Mouse (Mus musculus): ENCODE data around the gene Hspb9. TPM values are rescaled to one million over a fixed set of nuclear protein-coding genes. Genes with fewer than 3 reads are reported as not detected.

The Hspb9 gene
- 0.34 TPM in 1 of 2 replicates, not detected in the other for polyA plus RNA-seq (2014; fragmentation: Nextera tagmentation; extraction: Ambion mirVana)

DNA sequence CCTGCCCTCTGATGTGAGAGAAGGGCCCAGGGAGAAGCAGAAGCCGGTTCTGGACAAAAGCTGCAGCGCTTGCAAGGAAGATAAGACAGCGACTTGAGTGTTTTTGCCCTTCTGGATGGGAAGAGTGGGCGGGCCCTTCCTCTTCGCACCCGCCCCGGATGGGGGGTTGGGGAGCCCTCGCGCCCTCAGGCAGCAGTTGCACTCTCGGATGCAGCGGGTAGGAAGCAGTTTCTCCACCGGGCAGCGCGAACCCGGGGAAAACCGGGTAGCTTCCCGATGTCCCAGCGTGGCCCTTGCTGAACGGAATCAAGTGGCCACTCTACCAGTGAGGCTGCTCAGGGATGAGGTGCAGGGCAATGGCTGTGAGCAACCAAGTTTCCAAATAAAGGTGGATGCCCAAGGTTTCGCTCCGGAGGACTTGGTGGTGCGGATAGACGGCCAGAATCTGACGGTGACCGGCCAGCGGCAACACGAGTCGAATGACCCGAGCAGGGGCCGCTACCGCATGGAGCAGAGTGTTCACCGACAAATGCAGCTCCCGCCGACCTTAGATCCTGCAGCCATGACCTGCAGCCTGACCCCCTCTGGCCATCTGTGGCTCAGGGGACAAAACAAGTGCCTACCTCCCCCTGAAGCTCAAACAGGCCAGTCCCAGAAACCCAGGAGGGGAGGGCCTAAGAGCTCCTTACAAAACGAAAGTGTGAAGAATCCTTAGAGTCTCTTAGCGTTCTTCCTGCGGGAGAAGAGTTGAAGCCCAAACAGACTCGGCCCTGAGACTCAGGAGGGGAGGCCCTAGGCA is at the start of gene Hspb9:
Gene Hspb9 (plus strand): TSS at position 116 of the 799 bp plus-strand sequence.
- ATAC-seq (ENCODE audit: low read depth) (no peak), DNase-seq (ENCODE audit: low spot score) (peak; percentile 79)
- H3K4me3 ChIP-seq (ENCODE audit: low read depth, low read length), result peak within 1 kb of the TSS; percentile 99
- no peaks in the 10 kb centered on the region for H3K9me3 ChIP-seq (ENCODE audit: control insufficient read depth, low read length)
- H3K27me3 ChIP-seq (replicated peaks; ENCODE audit: control insufficient read depth, insufficient read depth, low read length), result no peaks in the 10 kb centered on the region
- H3K4me1 ChIP-seq (ENCODE audit: control insufficient read depth, insufficient read depth, low read length), result peaks cover 26% of the 10 kb centered on the region
- WGBS, result 9% methylated on average over 38 of the region's 38 CpGs
- peaks cover 54% of the 10 kb centered on the region for H3K36me3 ChIP-seq (ENCODE audit: control insufficient read depth, insufficient read depth, low read length)
- peak within 1 kb of the TSS; percentile 59 for H3K9ac ChIP-seq (ENCODE audit: low read depth, low read length)
- H3K4me2 ChIP-seq (ENCODE audit: low read depth, low read length), result peak within 1 kb of the TSS; percentile 73
- H3K27ac ChIP-seq (replicated peaks; ENCODE audit: low read depth, low read length), result peak within 1 kb of the TSS; percentile 22

DNA sequence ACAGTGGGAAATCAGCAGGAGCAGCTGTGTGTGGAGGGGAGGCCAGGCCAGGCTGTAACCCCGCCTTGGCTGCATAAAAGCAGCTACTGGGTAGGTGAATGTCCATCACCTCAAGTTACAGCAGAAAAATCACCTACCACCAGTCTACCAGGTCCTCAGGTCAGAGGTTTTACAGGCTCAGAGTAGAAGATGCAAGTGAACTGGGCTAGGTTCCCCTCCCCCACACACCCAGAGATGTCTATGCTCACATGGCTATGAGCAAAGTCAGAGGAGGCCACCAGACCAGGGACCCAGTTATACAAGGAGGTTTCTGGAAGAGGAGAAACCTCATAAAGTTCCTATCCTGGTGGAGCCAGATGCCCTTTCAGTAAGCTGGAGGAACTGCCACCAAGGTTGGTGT is 42.6 kb upstream of the Hspb9 start:
- Histone ChIP-seq H3K9me3 (ENCODE audit: control insufficient read depth, low read length) (no peaks in the 10 kb centered on the region), H3K27ac (replicated peaks; ENCODE audit: low read depth, low read length) (no peak overlapping the region), H3K27me3 (replicated peaks; ENCODE audit: control insufficient read depth, insufficient read depth, low read length) (no peaks in the 10 kb centered on the region), H3K4me1 (ENCODE audit: control insufficient read depth, insufficient read depth, low read length) (0 out of 2 replicates have a peak, but pooled peaks cover 4% of the 10 kb centered on the region), H3K9ac (ENCODE audit: low read depth, low read length) (no peak overlapping the region), H3K36me3 (ENCODE audit: control insufficient read depth, insufficient read depth, low read length) (no peaks in the 10 kb centered on the region), H3K4me3 (ENCODE audit: low read depth, low read length) (no peak overlapping the region), H3K4me2 (ENCODE audit: low read depth, low read length) (no peak overlapping the region)
- 85% methylated on average over 1 of the region's 1 CpGs for WGBS
- DNase-seq (ENCODE audit: low spot score), result no peak
- no peak for ATAC-seq (ENCODE audit: low read depth)

DNA sequence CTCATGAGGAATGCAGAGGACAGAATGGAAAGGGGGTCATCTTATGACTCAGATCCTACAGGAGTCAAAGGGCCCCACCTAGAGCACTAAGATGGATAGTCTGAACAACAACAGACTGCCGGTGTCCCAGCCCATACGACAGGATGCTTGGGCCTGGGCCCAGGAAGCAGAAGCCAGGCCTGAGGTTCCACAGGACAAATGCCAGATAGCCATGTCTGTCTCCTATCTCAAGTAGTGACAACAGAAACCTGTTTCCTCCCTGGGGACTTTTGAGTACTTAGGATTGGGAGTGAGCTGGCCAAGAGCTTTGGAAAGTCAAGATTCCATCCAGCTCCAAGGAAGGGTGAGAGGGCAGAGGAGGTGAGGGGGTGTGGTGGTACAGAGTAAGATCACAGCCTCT is 41.7 kb upstream of the Hspb9 start:
- Histone ChIP-seq H3K27ac (replicated peaks; ENCODE audit: low read depth, low read length) (no peak overlapping the region), H3K4me2 (ENCODE audit: low read depth, low read length) (no peak overlapping the region), H3K36me3 (ENCODE audit: control insufficient read depth, insufficient read depth, low read length) (no peaks in the 10 kb centered on the region), H3K4me3 (ENCODE audit: low read depth, low read length) (no peak overlapping the region), H3K9ac (ENCODE audit: low read depth, low read length) (no peak overlapping the region), H3K9me3 (ENCODE audit: control insufficient read depth, low read length) (no peaks in the 10 kb centered on the region), H3K4me1 (ENCODE audit: control insufficient read depth, insufficient read depth, low read length) (0 out of 2 replicates have a peak, but pooled peaks cover 4% of the 10 kb centered on the region), H3K27me3 (replicated peaks; ENCODE audit: control insufficient read depth, insufficient read depth, low read length) (no peaks in the 10 kb centered on the region)
- ATAC-seq (ENCODE audit: low read depth), result no peak
- WGBS, result 93% methylated on average over 2 of the region's 2 CpGs
- DNase-seq (ENCODE audit: low spot score), result no peak

DNA sequence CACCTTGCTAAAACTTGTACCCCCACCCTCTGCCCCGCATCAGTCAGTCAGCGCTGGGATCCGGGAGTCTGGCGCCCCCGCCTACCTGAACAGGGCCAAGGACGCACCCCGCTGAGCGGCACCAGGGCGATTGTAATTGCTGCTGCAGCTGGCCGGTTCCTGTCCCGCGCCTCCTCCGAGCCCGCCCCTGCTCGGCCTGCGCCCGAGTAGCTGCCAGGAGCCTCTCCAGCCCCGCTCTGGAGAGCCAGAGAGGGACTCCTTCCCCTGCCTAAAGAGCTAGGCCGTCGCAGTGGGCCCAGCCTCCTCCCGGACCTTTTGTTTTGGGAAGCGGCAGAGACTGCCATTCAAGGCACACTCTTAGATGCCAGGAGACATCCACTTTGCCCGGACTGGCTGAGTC is 40.5 kb upstream of the Hspb9 start:
- peak overlapping the region; percentile 19 for H3K4me3 ChIP-seq (ENCODE audit: low read depth, low read length)
- no peak overlapping the region for H3K27ac ChIP-seq (replicated peaks; ENCODE audit: low read depth, low read length)
- peak overlapping the region; percentile 62 for H3K9ac ChIP-seq (ENCODE audit: low read depth, low read length)
- H3K4me2 ChIP-seq (ENCODE audit: low read depth, low read length), result peak overlapping the region; percentile 44
- 0 out of 2 replicates have a peak, but pooled peaks cover 4% of the 10 kb centered on the region for H3K4me1 ChIP-seq (ENCODE audit: control insufficient read depth, insufficient read depth, low read length)
- 3% methylated on average over 19 of the region's 23 CpGs for WGBS
- ATAC-seq (ENCODE audit: low read depth) (peak; percentile 74; the same call in 1 of the 2 replicates), DNase-seq (ENCODE audit: low spot score) (peak; percentile 48)
- H3K36me3 ChIP-seq (ENCODE audit: control insufficient read depth, insufficient read depth, low read length), result no peaks in the 10 kb centered on the region
- no peaks in the 10 kb centered on the region for H3K27me3 ChIP-seq (replicated peaks; ENCODE audit: control insufficient read depth, insufficient read depth, low read length)
- H3K9me3 ChIP-seq (ENCODE audit: control insufficient read depth, low read length), result no peaks in the 10 kb centered on the region

DNA sequence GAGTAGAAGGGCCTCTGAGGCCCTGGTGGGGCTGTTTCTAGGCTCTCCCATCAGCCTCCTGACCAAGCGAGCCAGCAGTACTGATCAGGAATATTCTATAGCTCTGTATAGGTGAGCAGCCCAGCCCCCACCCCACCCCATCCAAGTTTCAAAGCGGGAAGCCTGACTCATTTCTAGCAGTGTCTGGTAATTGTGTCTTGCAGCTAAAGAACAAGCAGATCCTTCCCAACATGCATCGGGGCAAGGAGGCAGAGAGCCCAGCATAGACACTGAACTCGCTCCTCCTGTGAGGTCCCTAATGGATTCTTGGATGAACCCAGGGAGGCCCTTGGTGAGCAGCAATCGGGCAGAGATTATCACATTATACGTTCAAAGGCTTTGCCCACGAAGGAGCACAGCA is 35.8 kb upstream of the Hspb9 start:
- Histone ChIP-seq H3K9ac (ENCODE audit: low read depth, low read length) (no peak overlapping the region), H3K4me2 (ENCODE audit: low read depth, low read length) (no peak overlapping the region), H3K9me3 (ENCODE audit: control insufficient read depth, low read length) (no peaks in the 10 kb centered on the region), H3K4me1 (ENCODE audit: control insufficient read depth, insufficient read depth, low read length) (0 out of 2 replicates have a peak, but pooled peaks cover 4% of the 10 kb centered on the region), H3K27ac (replicated peaks; ENCODE audit: low read depth, low read length) (no peak overlapping the region), H3K27me3 (replicated peaks; ENCODE audit: control insufficient read depth, insufficient read depth, low read length) (no peaks in the 10 kb centered on the region), H3K36me3 (ENCODE audit: control insufficient read depth, insufficient read depth, low read length) (no peaks in the 10 kb centered on the region), H3K4me3 (ENCODE audit: low read depth, low read length) (no peak overlapping the region)
- WGBS, result 47% methylated on average over 7 of the region's 7 CpGs
- ATAC-seq (ENCODE audit: low read depth) (no peak; the same call in 1 of the 2 replicates), DNase-seq (ENCODE audit: low spot score) (no peak)

DNA sequence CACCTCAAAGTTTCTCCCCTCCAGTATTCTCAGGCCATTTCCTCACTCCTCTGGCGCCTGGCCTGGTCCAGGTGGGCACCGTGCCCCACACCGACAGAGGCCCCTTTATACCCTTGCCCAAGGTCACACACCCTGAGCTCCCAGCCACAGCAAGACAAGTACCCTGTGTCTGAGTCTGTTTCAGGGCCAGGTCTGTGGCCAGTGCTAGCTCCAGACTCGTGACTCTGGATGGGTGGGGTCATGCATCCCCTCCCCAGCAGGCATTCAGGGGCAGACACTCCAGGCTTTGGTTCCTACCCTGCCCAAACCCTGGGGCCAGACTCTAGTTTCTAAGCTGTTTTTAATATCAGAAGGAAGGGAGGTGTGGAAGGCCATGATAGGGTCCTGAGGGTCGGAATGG is 31.8 kb upstream of the Hspb9 start:
- DNase-seq (ENCODE audit: low spot score), result no peak
- WGBS, result 87% methylated on average over 5 of the region's 5 CpGs

DNA sequence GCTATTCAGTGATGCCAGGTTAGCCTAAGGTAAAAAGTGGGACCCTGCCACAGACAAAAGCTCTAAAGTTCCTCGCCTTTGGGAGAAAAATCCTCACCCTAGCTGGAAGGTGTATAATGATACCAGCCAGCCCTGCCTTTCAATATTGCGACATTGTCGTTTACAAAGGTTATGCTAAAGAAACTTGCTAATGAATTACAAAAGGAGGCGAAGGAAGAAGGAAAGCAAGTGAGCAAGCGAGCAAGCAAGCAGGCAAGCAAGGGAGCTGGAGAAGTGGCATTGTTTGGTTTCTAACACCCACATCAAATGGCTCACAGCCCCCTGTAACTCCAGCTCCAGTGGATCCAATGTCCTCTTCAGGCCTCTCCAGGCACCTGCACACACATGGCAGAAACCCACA is 31.1 kb upstream of the Hspb9 start:
- ATAC-seq (ENCODE audit: low read depth), result no peak
- no peak overlapping the region for H3K4me2 ChIP-seq (ENCODE audit: low read depth, low read length)
- H3K27me3 ChIP-seq (replicated peaks; ENCODE audit: control insufficient read depth, insufficient read depth, low read length), result no peaks in the 10 kb centered on the region
- no peaks in the 10 kb centered on the region for H3K36me3 ChIP-seq (ENCODE audit: control insufficient read depth, insufficient read depth, low read length)
- no peak overlapping the region for H3K27ac ChIP-seq (replicated peaks; ENCODE audit: low read depth, low read length)
- no peaks in the 10 kb centered on the region for H3K4me1 ChIP-seq (ENCODE audit: control insufficient read depth, insufficient read depth, low read length)
- H3K4me3 ChIP-seq (ENCODE audit: low read depth, low read length), result no peak overlapping the region
- WGBS, result 75% methylated on average over 5 of the region's 5 CpGs
- H3K9ac ChIP-seq (ENCODE audit: low read depth, low read length), result no peak overlapping the region
- H3K9me3 ChIP-seq (ENCODE audit: control insufficient read depth, low read length), result no peaks in the 10 kb centered on the region
- DNase-seq (ENCODE audit: low spot score), result no peak

More for the DNA sequence above, 31.8 kb upstream of the Hspb9 start:
- ATAC-seq (ENCODE audit: low read depth), result no peak
- no peak overlapping the region for H3K4me2 ChIP-seq (ENCODE audit: low read depth, low read length)
- H3K36me3 ChIP-seq (ENCODE audit: control insufficient read depth, insufficient read depth, low read length), result no peaks in the 10 kb centered on the region
- no peak overlapping the region for H3K4me3 ChIP-seq (ENCODE audit: low read depth, low read length)
- H3K9ac ChIP-seq (ENCODE audit: low read depth, low read length), result no peak overlapping the region
- no peak overlapping the region for H3K27ac ChIP-seq (replicated peaks; ENCODE audit: low read depth, low read length)
- no peaks in the 10 kb centered on the region for H3K9me3 ChIP-seq (ENCODE audit: control insufficient read depth, low read length)
- no peaks in the 10 kb centered on the region for H3K27me3 ChIP-seq (replicated peaks; ENCODE audit: control insufficient read depth, insufficient read depth, low read length)
- H3K4me1 ChIP-seq (ENCODE audit: control insufficient read depth, insufficient read depth, low read length), result no peaks in the 10 kb centered on the region

DNA sequence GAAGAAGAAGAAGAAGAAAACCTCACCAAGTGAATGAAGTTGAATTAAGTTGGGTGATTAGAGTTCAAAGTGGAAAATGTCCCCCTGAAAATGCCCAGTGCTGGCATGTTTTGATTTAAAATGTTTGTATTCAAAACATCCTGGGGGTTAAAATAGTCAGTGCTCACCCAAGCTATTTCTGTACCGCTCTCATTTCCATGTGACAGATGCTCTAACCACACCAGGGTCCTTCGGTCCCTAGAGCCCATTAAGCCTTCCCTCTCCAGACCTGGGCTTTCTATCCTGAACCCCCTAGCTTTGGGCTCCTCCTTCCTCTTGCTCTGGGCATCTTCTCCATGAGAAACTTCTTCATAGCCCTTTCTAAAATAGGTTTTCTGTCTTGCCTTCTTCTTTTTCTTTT is 29.6 kb upstream of the Hspb9 start:
- H3K4me3 ChIP-seq (ENCODE audit: low read depth, low read length), result no peak overlapping the region
- no peak overlapping the region for H3K27ac ChIP-seq (replicated peaks; ENCODE audit: low read depth, low read length)
- H3K27me3 ChIP-seq (replicated peaks; ENCODE audit: control insufficient read depth, insufficient read depth, low read length), result no peaks in the 10 kb centered on the region
- no peak for DNase-seq (ENCODE audit: low spot score)
- ATAC-seq (ENCODE audit: low read depth), result no peak
- H3K36me3 ChIP-seq (ENCODE audit: control insufficient read depth, insufficient read depth, low read length), result no peaks in the 10 kb centered on the region
- H3K4me1 ChIP-seq (ENCODE audit: control insufficient read depth, insufficient read depth, low read length), result no peaks in the 10 kb centered on the region
- 64% methylated on average over 2 of the region's 2 CpGs for WGBS
- H3K4me2 ChIP-seq (ENCODE audit: low read depth, low read length), result no peak overlapping the region
- no peaks in the 10 kb centered on the region for H3K9me3 ChIP-seq (ENCODE audit: control insufficient read depth, low read length)
- H3K9ac ChIP-seq (ENCODE audit: low read depth, low read length), result no peak overlapping the region

DNA sequence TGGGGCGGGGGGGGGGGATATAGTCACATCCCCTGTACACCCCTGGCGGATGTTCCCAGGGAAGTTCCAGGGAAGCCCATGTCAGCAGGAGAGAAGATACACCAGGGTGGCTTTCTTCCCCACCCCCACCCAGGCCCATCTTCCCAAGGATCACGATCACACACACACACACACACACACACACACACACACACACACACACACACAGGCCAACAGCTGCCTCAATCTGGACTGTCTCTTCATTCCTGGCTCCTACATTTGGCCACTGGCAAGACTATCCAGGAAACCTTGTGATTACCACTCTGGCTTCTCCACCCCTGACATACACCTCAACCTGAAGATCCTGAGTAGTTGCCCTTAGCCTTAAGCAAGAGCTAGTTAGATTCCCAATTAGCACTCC is 28.3 kb upstream of the Hspb9 start:
- Histone ChIP-seq H3K9me3 (ENCODE audit: control insufficient read depth, low read length) (no peaks in the 10 kb centered on the region), H3K36me3 (ENCODE audit: control insufficient read depth, insufficient read depth, low read length) (no peaks in the 10 kb centered on the region), H3K27me3 (replicated peaks; ENCODE audit: control insufficient read depth, insufficient read depth, low read length) (no peaks in the 10 kb centered on the region), H3K27ac (replicated peaks; ENCODE audit: low read depth, low read length) (no peak overlapping the region), H3K4me1 (ENCODE audit: control insufficient read depth, insufficient read depth, low read length) (no peaks in the 10 kb centered on the region), H3K4me3 (ENCODE audit: low read depth, low read length) (no peak overlapping the region), H3K9ac (ENCODE audit: low read depth, low read length) (no peak overlapping the region), H3K4me2 (ENCODE audit: low read depth, low read length) (no peak overlapping the region)
- no peak for DNase-seq (ENCODE audit: low spot score)
- WGBS, result 68% methylated on average over 2 of the region's 3 CpGs
- ATAC-seq (ENCODE audit: low read depth), result no peak
